Mouse (Mus musculus): ENCODE data around the gene Ffar3.
"Not testable (repeated sequence)": the region's sequence is repeated elsewhere in the genome, so short reads cannot be mapped to it uniquely, and the experiment has no call there.

The Ffar3 gene

GRCm38 (mm10) chr7:30844676-30845297, 11.2 kb downstream of the Ffar3 start:
- no peak for DNase-seq (ENCODE audit: low spot score)

- DNase-seq (ENCODE audit: low spot score): no peak
Observed at GRCm38 (mm10) chr7:30842092-30842491, 13.9 kb downstream of the Ffar3 start.

GRCm38 (mm10) chr7:30841379-30841778, 14.6 kb downstream of the Ffar3 start:
- no peak for DNase-seq (ENCODE audit: low spot score)

- DNase-seq (ENCODE audit: low spot score): no peak
Observed at GRCm38 (mm10) chr7:30840306-30840705, 15.7 kb downstream of the Ffar3 start.

GRCm38 (mm10) chr7:30837277-30837676, 18.7 kb downstream of the Ffar3 start:
- no peak for DNase-seq (ENCODE audit: low spot score)

- not testable (repeated sequence) for DNase-seq (ENCODE audit: low spot score)
Observed at GRCm38 (mm10) chr7:30832684-30833083, 23.3 kb downstream of the Ffar3 start.

- peak; percentile 55 for DNase-seq (ENCODE audit: low spot score)
Observed at GRCm38 (mm10) chr7:30832261-30832660, 23.7 kb downstream of the Ffar3 start.

GRCm38 (mm10) chr7:30829428-30829827, 26.6 kb downstream of the Ffar3 start:
- no peak for DNase-seq (ENCODE audit: low spot score)

GRCm38 (mm10) chr7:30828871-30829270, 27.1 kb downstream of the Ffar3 start:
- DNase-seq (ENCODE audit: low spot score): not testable (repeated sequence)

- DNase-seq (ENCODE audit: low spot score): no peak
Observed at GRCm38 (mm10) chr7:30826660-30827059, 29.3 kb downstream of the Ffar3 start.

- DNase-seq (ENCODE audit: low spot score): no peak
Observed at GRCm38 (mm10) chr7:30824306-30824705, 31.7 kb downstream of the Ffar3 start.

- no peak for DNase-seq (ENCODE audit: low spot score)
Observed at GRCm38 (mm10) chr7:30823675-30824074, 32.3 kb downstream of the Ffar3 start, which contains the start of gene Ffar2. Gene Ffar2 (minus strand): TSS chr7:30823775.

GRCm38 (mm10) chr7:30821532-30821931, 34.4 kb downstream of the Ffar3 start:
- DNase-seq (ENCODE audit: low spot score): no peak

GRCm38 (mm10) chr7:30820854-30821445, 35.0 kb downstream of the Ffar3 start:
- DNase-seq (ENCODE audit: low spot score): peak; percentile 11

GRCm38 (mm10) chr7:30820131-30820530, 35.8 kb downstream of the Ffar3 start:
- DNase-seq (ENCODE audit: low spot score): no peak

GRCm38 (mm10) chr7:30812291-30812807, 43.6 kb downstream of the Ffar3 start:
- no peak for DNase-seq (ENCODE audit: low spot score)

GRCm38 (mm10) chr7:30811757-30812290, 44.2 kb downstream of the Ffar3 start:
- DNase-seq (ENCODE audit: low spot score): no peak

GRCm38 (mm10) chr7:30810319-30810718, 45.7 kb downstream of the Ffar3 start:
- DNase-seq (ENCODE audit: low spot score): no peak

GRCm38 (mm10) chr7:30805924-30806323, 50.1 kb downstream of the Ffar3 start:
- DNase-seq (ENCODE audit: low spot score): peak; percentile 52

Data from T-cell, adult 2 months (primary cell).